Mouse (Mus musculus) ES-Bruce4 (cell line): ENCODE measurements around the gene Spsb1.

Source experiments
- CTCF ChIP-seq: IDR thresholded peaks from one replicate; pipeline ENCODE4 v1.8.1; 2011; ENCODE audit warnings: low read depth, low read length
- EP300 ChIP-seq: IDR thresholded peaks from 2 replicates; pipeline ENCODE4 v1.6.1; 2011; ENCODE audit warnings: low read depth, low read length; ENCODE audit not compliant: insufficient read depth
- POLR2A ChIP-seq: IDR thresholded peaks from one replicate; pipeline ENCODE4 v1.8.1; 2011; ENCODE audit warnings: low read length; ENCODE audit not compliant: insufficient read depth

DNA sequence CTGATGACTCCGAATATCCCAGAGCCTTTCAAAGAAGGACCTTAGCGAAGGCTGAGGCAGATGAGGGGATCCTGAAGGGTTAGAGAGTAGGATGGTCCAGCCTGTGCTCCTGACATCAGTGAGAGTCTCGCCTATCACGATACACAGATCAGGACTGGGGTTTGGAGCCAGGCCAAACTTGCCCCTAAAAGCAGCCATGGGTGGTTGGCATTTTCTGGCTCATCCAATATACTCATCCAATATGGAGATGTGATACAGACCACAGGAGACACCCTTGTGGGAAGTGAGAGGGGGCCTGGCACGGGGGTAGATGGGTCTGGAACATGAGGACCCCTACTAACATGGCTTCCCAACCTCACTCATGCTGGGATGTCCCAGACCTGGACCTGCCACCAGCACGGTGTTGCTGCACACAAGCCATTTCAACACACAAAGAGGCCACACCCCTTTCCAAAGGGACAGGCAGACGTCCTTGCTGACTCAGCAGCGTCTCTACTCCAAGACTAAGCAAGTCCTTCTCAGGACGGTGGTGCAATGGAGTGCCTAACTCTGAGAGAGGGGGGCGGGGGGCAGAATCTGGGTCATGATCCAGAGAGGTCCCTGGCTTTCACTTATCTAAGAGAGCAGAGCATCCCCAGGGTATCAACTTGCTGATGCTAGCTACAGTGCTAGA, 49.4 kb downstream of the Spsb1 start:
- TF ChIP-seq CTCF (no peak), POLR2A (no peak), EP300 (no peak)
